19 mouse cellular contexts compared by ENCODE assay signal in the genomic region with DNA sequence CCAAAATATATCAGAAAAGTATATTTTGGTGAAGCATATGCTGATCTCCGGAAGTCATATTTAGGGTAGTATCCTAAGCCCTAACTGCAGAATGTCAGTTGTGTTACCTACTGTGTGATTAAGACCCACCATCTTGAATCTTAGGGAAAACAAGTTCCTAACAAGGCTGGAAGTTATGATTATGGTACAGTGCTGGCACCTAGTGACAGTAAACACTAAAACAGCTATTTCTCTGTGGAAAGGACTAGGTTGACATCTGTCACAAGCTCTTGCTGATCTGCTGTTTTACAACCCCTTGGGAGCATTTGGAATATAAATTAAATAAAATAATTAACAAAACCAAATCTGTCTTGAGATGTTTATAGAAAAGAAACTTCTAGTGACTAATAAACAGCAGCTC.
DNase-seq lines count a peak whose midpoint lies in the region; ATAC-seq and TF ChIP-seq lines count a peak whose summit lies in the region.
"Had no signal": no experiment of that assay in that cellular context is flagged by ENCODE, and none has a peak within 500 bp of the region (broad histone marks: within the 10 kb centered on the region; RNA-seq: fewer than 3 reads in every experiment).

No protein-coding gene starts in this region.

- no peaks in the 10 kb centered on the region for H3K9me3 ChIP-seq in forebrain, postnatal 0 days (ENCODE audit: low read length)
- no peaks in the 10 kb centered on the region for H3K9me3 ChIP-seq in forebrain, embryonic 16.5 days (ENCODE audit: control insufficient read depth, low read length)
- H3K9me3 ChIP-seq: heart, embryonic 10.5 days; hindbrain, embryonic 15.5 days; limb, embryonic 15.5 days had no signal

- H3K27me3 ChIP-seq in forebrain, postnatal 0 days (ENCODE audit: insufficient read depth, low read length) = no peaks in the 10 kb centered on the region
- no peaks in the 10 kb centered on the region for H3K27me3 ChIP-seq in forebrain, embryonic 16.5 days (replicated peaks; ENCODE audit: control insufficient read depth, insufficient read depth, low read length)
- H3K27me3 ChIP-seq: hindbrain, embryonic 15.5 days; limb, embryonic 15.5 days had no signal

- H3K4me3 ChIP-seq in forebrain, postnatal 0 days (ENCODE audit: low read depth, low read length) = no peak overlapping the region
- no peak overlapping the region for H3K4me3 ChIP-seq in forebrain, embryonic 16.5 days (replicated peaks; ENCODE audit: low read length)
- H3K4me3 ChIP-seq in left cerebral cortex, adult 2 months = no peak overlapping the region
- H3K4me3 ChIP-seq: erythroblast, embryonic 14.5 days; heart, embryonic 10.5 days; hindbrain, embryonic 15.5 days; limb, embryonic 15.5 days; myocyte had no signal

- H3K36me3 ChIP-seq in forebrain, postnatal 0 days (ENCODE audit: insufficient read depth) = no peaks in the 10 kb centered on the region
- no peaks in the 10 kb centered on the region for H3K36me3 ChIP-seq in forebrain, embryonic 16.5 days (ENCODE audit: control insufficient read depth, insufficient read depth)
- H3K36me3 ChIP-seq: heart, embryonic 10.5 days; hindbrain, embryonic 15.5 days; limb, embryonic 15.5 days had no signal

- WGBS in forebrain, postnatal 0 days = 92% methylated on average over 1 of the region's 1 CpGs
- 89% methylated on average over 1 of the region's 1 CpGs for WGBS in forebrain, embryonic 16.5 days

- intact Hi-C loops in left cerebral cortex, adult 2 months (cut with DNase I) = no loop called here

- peak; percentile 48 for DNase-seq in forebrain, postnatal 0 days
- DNase-seq in left cerebral cortex, adult 2 months (ENCODE audit: extremely low spot score in 1 of 2, low spot score in 2 of 2) = no peak
- no peak for DNase-seq in left cerebral cortex, adult 8-10 months (ENCODE audit: low spot score in 2 of 2)
- DNase-seq in 3T3-L1 (ENCODE audit: low read depth, low spot score) = peak; percentile 16
- peak; percentile 8 for DNase-seq in brain, adult 2 months (ENCODE audit: low read depth, low spot score)
- DNase-seq in heart, adult 9 months (ENCODE audit: low spot score in 2 of 2) = no peak
- DNase-seq in heart, adult 11 months = no peak
- DNase-seq: adrenal gland, postnatal 36 days; cerebellum, adult 9-10 months; heart, postnatal 10 days; kidney, adult 2 months; thymus, adult 2 months had no signal

- no peaks in the 10 kb centered on the region for H3K4me1 ChIP-seq in forebrain, postnatal 0 days (ENCODE audit: insufficient read depth)
- no peaks in the 10 kb centered on the region for H3K4me1 ChIP-seq in forebrain, embryonic 16.5 days (replicated peaks; ENCODE audit: control insufficient read depth, insufficient read depth, low read length)
- H3K4me1 ChIP-seq: heart, embryonic 10.5 days; hindbrain, embryonic 15.5 days; limb, embryonic 15.5 days had no signal

- H3K4me2 ChIP-seq in forebrain, postnatal 0 days (ENCODE audit: low read depth) = no peak overlapping the region
- no peak overlapping the region for H3K4me2 ChIP-seq in forebrain, embryonic 16.5 days (ENCODE audit: low read length)
- H3K4me2 ChIP-seq: hindbrain, embryonic 15.5 days; limb, embryonic 15.5 days; midbrain, embryonic 11.5 days had no signal

- H3K9ac ChIP-seq in forebrain, postnatal 0 days = no peak overlapping the region
- H3K9ac ChIP-seq in forebrain, embryonic 16.5 days (replicated peaks; ENCODE audit: low read depth, low read length) = no peak overlapping the region
- H3K9ac ChIP-seq: hindbrain, embryonic 15.5 days; limb, embryonic 15.5 days had no signal

- no peak overlapping the region for H3K27ac ChIP-seq in forebrain, postnatal 0 days (ENCODE audit: low read depth, low read length)
- no peak overlapping the region for H3K27ac ChIP-seq in forebrain, embryonic 16.5 days (ENCODE audit: low read length)
- no peak overlapping the region for H3K27ac ChIP-seq in left cerebral cortex, adult 2 months
- H3K27ac ChIP-seq: heart, embryonic 10.5 days; hindbrain, embryonic 15.5 days; limb, embryonic 15.5 days had no signal

- peak; percentile 61 for ATAC-seq in forebrain, postnatal 0 days
- ATAC-seq in forebrain, embryonic 16.5 days = no peak

- TF ChIP-seq CTCF in forebrain, postnatal 0 days (IDR thresholded peaks at IDR 0.05; ENCODE audit: low read depth) = peak; percentile 57
- TF ChIP-seq CTCF in left cerebral cortex, adult 2 months (IDR thresholded peaks at IDR 0.05) = peak; percentile 37

Comparison
In these comparisons a context has a peak if more than half of its experiments do, and no peak if none do; other contexts are left out.
1. DNase-seq: peak in forebrain, postnatal 0 days (single experiment), 3T3-L1 (single experiment) and brain, adult 2 months (single experiment); none in left cerebral cortex, adult 2 months (0 of 2), left cerebral cortex, adult 8-10 months (0 of 2), heart, adult 9 months (0 of 2) and heart, adult 11 months (single experiment).